Mouse (Mus musculus) C2C12 (cell line): ENCODE results near the gene Adgrl1.

ENCODE experiments used
- CEBPB ChIP-seq: IDR thresholded peaks from one replicate; pipeline ENCODE4 v1.6.1; 2011; ENCODE audit warnings: low read depth, mild to moderate bottlenecking, control low read depth, moderate library complexity
- CTCF ChIP-seq: IDR thresholded peaks from one replicate; pipeline ENCODE4 v1.5.1; 2011; ENCODE audit not compliant: control insufficient read depth, insufficient read depth, insufficient read length
- FOSL1 ChIP-seq: IDR thresholded peaks from one replicate; pipeline ENCODE4 v1.8.0; 2011; ENCODE audit warnings: mild to moderate bottlenecking, low read length; ENCODE audit not compliant: poor library complexity, insufficient read depth, severe bottlenecking
- MAX ChIP-seq: IDR thresholded peaks from one replicate; pipeline ENCODE4 v1.6.1; 2011; ENCODE audit warnings: mild to moderate bottlenecking, control low read depth
- MYOD1 ChIP-seq: IDR thresholded peaks from one replicate; pipeline ENCODE4 v1.6.1; 2011; ENCODE audit warnings: low read depth; ENCODE audit not compliant: control insufficient read depth, insufficient read length
- USF1 ChIP-seq: IDR thresholded peaks from one replicate; pipeline ENCODE4 v1.6.1; 2011; ENCODE audit warnings: low read depth, mild to moderate bottlenecking, control low read depth, moderate library complexity

GRCm38 (mm10) chr8:83862439-83863268, 37.3 kb upstream of the Adgrl1 start:
- TF ChIP-seq CTCF (no peak), MAX (no peak), CEBPB (no peak), USF1 (no peak), MYOD1 (no peak), FOSL1 (no peak)
